In the genomic region with DNA sequence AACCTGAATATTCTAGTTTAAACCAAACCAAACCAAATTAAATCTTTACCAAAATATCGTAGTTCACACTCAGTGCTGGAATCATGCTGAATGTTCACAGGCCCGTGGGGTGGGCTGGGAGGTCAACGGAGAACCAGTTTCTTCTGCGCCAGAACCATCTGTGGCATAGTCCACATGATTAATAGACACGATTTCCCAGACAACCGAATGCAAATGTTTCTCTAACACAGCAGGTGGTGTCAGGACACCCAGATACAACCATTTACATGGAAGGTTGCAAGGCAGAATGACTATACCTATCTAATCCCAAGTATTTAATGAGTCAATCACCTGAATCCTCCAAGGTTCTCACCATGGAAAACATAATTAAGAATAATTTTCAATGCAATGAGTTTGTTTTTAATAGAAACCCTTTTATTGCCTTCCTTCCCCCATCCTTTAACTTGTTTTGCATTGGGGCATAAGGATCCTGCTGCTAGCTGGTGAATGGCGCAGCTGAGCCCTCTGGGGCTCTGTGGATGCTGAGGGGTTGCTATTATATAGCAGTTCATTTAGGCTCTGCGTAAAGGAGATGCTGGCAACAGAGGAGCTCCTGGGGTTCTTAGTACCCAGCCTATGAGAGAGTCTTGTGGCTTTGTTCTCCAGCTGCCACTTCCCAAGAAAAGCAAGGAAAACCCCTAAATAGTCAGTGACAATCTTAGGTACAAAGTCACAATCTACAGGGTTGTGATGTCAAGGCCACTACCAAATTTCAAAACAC, we compare ENCODE assay signal across 15 mouse cellular contexts. TPM values are rescaled to one million over a fixed set of nuclear protein-coding genes. Genes with fewer than 3 reads are reported as not detected.
A peak's percentile ranks its signal among the peaks of the same experiment; 100 is the strongest.
DNase-seq lines count a peak whose midpoint lies in the region; ATAC-seq lines count a peak whose summit lies in the region.
"Had no signal": no experiment of that assay in that cellular context is flagged by ENCODE, and none has a peak within 500 bp of the region (broad histone marks: within the 10 kb centered on the region; RNA-seq: fewer than 3 reads in every experiment).

No protein-coding gene starts in this region.

- peak; percentile 32 for DNase-seq in left cerebral cortex, postnatal 4 days
- DNase-seq in left cerebral cortex, postnatal 36 days (ENCODE audit: low spot score in 2 of 2), result no peak
- DNase-seq in embryo, embryonic 11 days, result peak; percentile 34
- DNase-seq in hindbrain, embryonic 10.5 days (ENCODE audit: low spot score), result peak; percentile 12
- DNase-seq in mesoderm, embryonic 11.5 days (ENCODE audit: low read depth, low spot score), result peak; percentile 63
- DNase-seq in adrenal gland, postnatal 25 days, result no peak
- DNase-seq: cerebellum, adult 9-10 months; gastrocnemius, postnatal 10 days; kidney, adult 2 months; kidney, postnatal 25 days; layer of hippocampus, adult 9-11 months; lung, postnatal 14 days; retina, postnatal 1 day had no signal

- H3K27me3 ChIP-seq in hindbrain, embryonic 10.5 days (ENCODE audit: insufficient read depth, poor library complexity, severe bottlenecking), result peaks cover 37% of the 10 kb centered on the region
- peaks cover 52% of the 10 kb centered on the region for H3K27me3 ChIP-seq in liver, embryonic 12.5 days (replicated peaks)

- no peak overlapping the region for H3K4me2 ChIP-seq in liver, embryonic 12.5 days

- H3K27ac ChIP-seq in hindbrain, embryonic 10.5 days, result no peak overlapping the region
- no peak overlapping the region for H3K27ac ChIP-seq in liver, embryonic 12.5 days

- H3K36me3 ChIP-seq in hindbrain, embryonic 10.5 days, result no peaks in the 10 kb centered on the region
- H3K36me3 ChIP-seq in liver, embryonic 12.5 days, result no peaks in the 10 kb centered on the region

- no peak for ATAC-seq in liver, embryonic 12.5 days

- no peaks in the 10 kb centered on the region for H3K9me3 ChIP-seq in hindbrain, embryonic 10.5 days
- no peaks in the 10 kb centered on the region for H3K9me3 ChIP-seq in liver, embryonic 12.5 days (replicated peaks)
- H3K9me3 ChIP-seq: megakaryocyte, embryonic 14.5 days had no signal

- H3K4me1 ChIP-seq in hindbrain, embryonic 10.5 days (replicated peaks), result peaks cover 43% of the 10 kb centered on the region
- 0 out of 2 replicates have a peak, but pooled peaks cover 6% of the 10 kb centered on the region for H3K4me1 ChIP-seq in liver, embryonic 12.5 days

- H3K4me3 ChIP-seq in hindbrain, embryonic 10.5 days, result no peak overlapping the region
- H3K4me3 ChIP-seq in liver, embryonic 12.5 days, result no peak overlapping the region
- H3K4me3 ChIP-seq: megakaryocyte, embryonic 14.5 days had no signal

- no peak overlapping the region for H3K9ac ChIP-seq in liver, embryonic 12.5 days

- WGBS in hindbrain, embryonic 10.5 days, result 38% methylated on average over 8 of the region's 8 CpGs
- WGBS in liver, embryonic 12.5 days (ENCODE audit: insufficient replicate concordance), result 50% methylated on average over 8 of the region's 8 CpGs

- intact Hi-C loops in left cerebral cortex, postnatal 4 days (cut with DNase I), result no loop called here
- intact Hi-C loops in left cerebral cortex, postnatal 36 days (cut with DNase I), result loop anchor here (5.0 kb wide), 1 partner anchor 59 kb away; no protein-coding TSS in a partner anchor

RNA-seq across cellular contexts. Expression of gene Slc1a2, which starts 2.3 kb away (rescaled TPM):
- total RNA-seq in left cerebral cortex, postnatal 4 days (2021), result 100 to 1,000 TPM; 197 to 218 TPM
- total RNA-seq in left cerebral cortex, postnatal 36 days (2021), result 1,000 to 10,000 TPM; 1,740 to 1,741 TPM
- polyA plus RNA-seq in hindbrain, embryonic 10.5 days (2016; fragmentation: Nextera tagmentation; extraction: Ambion mirVana), result 5.9 and 10.9 TPM in 2 replicates
- 0.44 and 0.47 TPM in 2 replicates for polyA plus RNA-seq in liver, embryonic 12.5 days (2016; fragmentation: Nextera tagmentation; extraction: Ambion mirVana)
- total RNA-seq in adrenal gland, postnatal 25 days (2021), result 0.06 and 0.67 TPM in 2 replicates

Comparison
In these comparisons a context has a peak if more than half of its experiments do, and no peak if none do; other contexts are left out.
1. DNase-seq: peak in left cerebral cortex, postnatal 4 days (single experiment), embryo, embryonic 11 days (single experiment), hindbrain, embryonic 10.5 days (single experiment) and mesoderm, embryonic 11.5 days (single experiment); none in left cerebral cortex, postnatal 36 days (0 of 2) and adrenal gland, postnatal 25 days (single experiment).
2. RNA of gene Slc1a2, which starts 2.3 kb away (total RNA-seq): 1,740 to 1,741 TPM in left cerebral cortex, postnatal 36 days and 197 to 218 TPM in left cerebral cortex, postnatal 4 days; 0.06 to 0.67 TPM in adrenal gland, postnatal 25 days; every median in the first group is over 100 times any median in the second.